Mouse (Mus musculus) stomach, postnatal 0 days (tissue): ENCODE results near the gene Adcy5. TPM values are rescaled to one million over a fixed set of nuclear protein-coding genes. Genes with fewer than 3 reads are reported as not detected.

Source experiments
- ATAC-seq: fragments of 200-750 bp; cut with Nextera tagmentation; 2 replicates; pipeline ENCODE4 v1.8.0; 2017; ENCODE audit not compliant: low FRiP score, low TSS enrichment
- DNase-seq: peaks from one replicate; pipeline ENCODE4 v3.0.0-alpha.2; 2016; ENCODE audit warnings: low spot score
- H3K27ac ChIP-seq: fragments of 300-500 bp; sonication (generic); replicated peaks from 2 replicates; pipeline ENCODE4 v1.5.1; 2014; ENCODE audit warnings: mild to moderate bottlenecking, control low read depth
- H3K27me3 ChIP-seq: fragments of 300-500 bp; sonication (generic); 2 replicates; pipeline ENCODE4 v1.6.1; 2014; ENCODE audit warnings: low read length; ENCODE audit not compliant: control insufficient read depth, insufficient read depth
- H3K36me3 ChIP-seq: fragments of 300-500 bp; sonication (generic); 2 replicates; pipeline ENCODE4 v1.6.1; 2014; ENCODE audit warnings: low read length, mixed read lengths; ENCODE audit not compliant: control insufficient read depth, insufficient read depth
- H3K4me1 ChIP-seq: fragments of 300-500 bp; sonication (generic); replicated peaks from 2 replicates; pipeline ENCODE4 v1.6.1; 2014; ENCODE audit warnings: antibody characterized with exemption; ENCODE audit not compliant: control insufficient read depth, insufficient read depth
- H3K4me2 ChIP-seq: fragments of 300-500 bp; sonication (generic); replicated peaks from 2 replicates; pipeline ENCODE4 v1.6.1; 2014; ENCODE audit warnings: low read depth, mild to moderate bottlenecking, control low read depth, moderate library complexity
- H3K4me3 ChIP-seq: fragments of 300-500 bp; sonication (generic); 2 replicates; pipeline ENCODE4 v1.5.1; 2014; ENCODE audit warnings: low read depth, low read length, control low read depth
- H3K9ac ChIP-seq: fragments of 300-500 bp; sonication (generic); 2 replicates; pipeline ENCODE4 v1.6.1; 2014; ENCODE audit warnings: mild to moderate bottlenecking, low read length, control low read depth, mixed read lengths
- H3K9me3 ChIP-seq: fragments of 300-500 bp; sonication (generic); 2 replicates; pipeline ENCODE4 v1.6.1; 2016; ENCODE audit warnings: low read length; ENCODE audit not compliant: control insufficient read depth
- CTCF ChIP-seq: IDR thresholded peaks from 2 replicates; pipeline ENCODE4 v1.5.1; 2016; ENCODE audit warnings: antibody characterized with exemption, low read depth, mild to moderate bottlenecking, moderate library complexity
- EP300 ChIP-seq: optimal IDR thresholded peaks from 2 replicates; pipeline ENCODE3; 2016; ENCODE audit warnings: antibody characterized with exemption
- WGBS: fragments of 180-500 bp; shearing (Covaris S2); extraction: QIAGEN DNeasy Blood & Tissue Kit; methylation state at CpG from one replicate; pipeline ENCODE4 v1.1.7; 2014; 5-methylcytosine and 5-hydroxymethylcytosine counted together
- polyA plus RNA-seq: library from polyadenylated mRNA; unstranded; fragments of >200 nt; fragmentation: Nextera tagmentation; extraction: Ambion mirVana; gene quantifications from 2 replicates; pipeline ENCODE4 v1.2.1, GENCODE M21; 2015

Gene Adcy5
- polyA plus RNA-seq, 1 experiment from 2014 or later = 2.2 TPM

DNA sequence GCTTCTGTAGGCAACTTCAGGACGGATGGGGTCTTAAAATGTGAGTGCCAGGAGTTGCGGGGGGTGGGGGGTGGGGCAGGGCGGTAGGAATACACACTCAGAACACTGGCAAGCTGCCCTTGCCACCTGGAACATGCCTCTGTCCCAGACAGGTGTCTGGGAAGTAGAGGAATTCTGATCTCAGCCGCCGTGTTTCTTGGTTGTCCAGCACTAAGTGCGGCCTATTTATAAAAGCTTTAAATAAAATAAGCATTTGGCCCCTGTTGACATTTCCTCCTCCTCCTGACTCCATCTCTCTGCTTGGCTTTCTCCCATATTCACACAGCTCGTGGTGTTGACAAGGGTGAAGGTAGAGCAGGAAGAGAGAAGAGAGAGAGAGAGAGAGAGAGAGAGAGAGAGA lies 60.4 kb downstream of the Adcy5 start:
- no peaks in the 10 kb centered on the region for H3K4me1 ChIP-seq
- no peaks in the 10 kb centered on the region for H3K36me3 ChIP-seq
- no peaks in the 10 kb centered on the region for H3K27me3 ChIP-seq
- peak overlapping the region; percentile 92 for H3K27ac ChIP-seq
- H3K9me3 ChIP-seq = no peaks in the 10 kb centered on the region
- H3K4me2 ChIP-seq = no peak overlapping the region
- H3K4me3 ChIP-seq = no peak overlapping the region
- TF ChIP-seq EP300 (no peak), CTCF (no peak)
- 30% methylated on average over 7 of the region's 7 CpGs for WGBS
- ATAC-seq (peak; percentile 57; the same call in 1 of the 2 replicates), DNase-seq (no peak)
- no peak overlapping the region for H3K9ac ChIP-seq

DNA sequence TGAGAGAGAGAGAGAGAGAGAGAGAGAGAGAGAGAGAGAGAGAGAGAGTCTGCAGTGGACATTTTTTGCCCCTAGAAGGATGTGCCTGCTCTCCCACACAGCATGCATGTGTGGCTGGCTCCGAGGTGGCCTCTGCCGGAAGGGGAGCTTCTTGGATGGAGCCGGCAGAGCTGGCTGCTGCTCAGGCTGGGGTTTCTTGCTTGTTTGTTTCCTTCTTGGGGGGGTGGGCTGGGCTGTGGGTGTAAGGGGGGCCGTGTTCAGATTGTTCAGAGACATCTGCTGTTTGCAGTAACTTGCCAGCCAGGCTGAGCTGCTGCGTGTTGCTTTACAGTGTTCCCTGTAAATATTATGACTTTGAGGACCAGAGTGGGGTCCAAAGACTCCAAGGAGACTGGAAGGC lies 60.8 kb downstream of the Adcy5 start:
- Histone ChIP-seq H3K9me3 (no peaks in the 10 kb centered on the region), H3K4me1 (no peaks in the 10 kb centered on the region), H3K27ac (peak overlapping the region; percentile 92), H3K36me3 (no peaks in the 10 kb centered on the region), H3K27me3 (no peaks in the 10 kb centered on the region), H3K4me2 (no peak overlapping the region), H3K9ac (no peak overlapping the region), H3K4me3 (no peak overlapping the region)
- TF ChIP-seq CTCF (peak; percentile 45), EP300 (peak; percentile 45)
- 12% methylated on average over 5 of the region's 5 CpGs for WGBS
- ATAC-seq (peak; percentile 79; the same call in 1 of the 2 replicates), DNase-seq (peak; percentile 36)

DNA sequence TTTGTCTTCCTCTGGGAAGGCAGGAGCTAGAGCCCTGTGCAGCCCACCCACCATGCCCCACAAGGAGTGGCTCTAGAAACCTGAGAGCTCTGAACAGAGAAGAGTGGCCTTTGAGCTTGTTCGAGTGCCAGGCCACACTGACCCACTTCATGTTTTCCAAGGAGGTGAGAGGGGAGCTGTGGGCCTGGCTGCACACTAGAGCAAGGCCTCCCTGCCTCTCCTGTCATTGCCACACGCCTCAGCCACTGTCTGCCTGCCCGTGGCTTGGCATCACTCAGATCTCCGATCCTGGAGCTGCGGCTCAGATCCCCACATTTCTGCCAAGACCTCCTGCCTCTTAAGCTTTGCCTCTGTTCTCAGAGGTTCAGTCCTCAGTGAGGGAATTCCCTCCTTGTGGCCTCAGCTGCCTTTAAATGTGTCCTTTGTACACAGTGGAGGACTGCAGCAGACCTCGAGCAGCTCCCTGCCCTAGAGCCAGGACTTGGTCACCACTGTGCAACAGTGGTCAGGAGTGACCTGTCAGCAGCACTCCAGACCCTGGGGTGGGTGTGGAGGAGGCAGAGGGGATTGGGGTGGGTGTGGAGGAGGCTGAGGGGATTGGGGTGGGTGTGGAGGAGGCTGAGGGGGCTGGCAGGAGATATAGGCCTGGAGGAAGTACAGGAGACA lies 62.3 kb downstream of the Adcy5 start:
- Histone ChIP-seq H3K9ac (no peak overlapping the region), H3K4me3 (no peak overlapping the region), H3K27ac (peak overlapping the region; percentile 92), H3K4me2 (no peak overlapping the region), H3K36me3 (no peaks in the 10 kb centered on the region), H3K9me3 (no peaks in the 10 kb centered on the region), H3K4me1 (no peaks in the 10 kb centered on the region), H3K27me3 (no peaks in the 10 kb centered on the region)
- DNase-seq (no peak), ATAC-seq (no peak)
- 60% methylated on average over 6 of the region's 6 CpGs for WGBS
- no peak for TF ChIP-seq EP300
- no peak for TF ChIP-seq CTCF

DNA sequence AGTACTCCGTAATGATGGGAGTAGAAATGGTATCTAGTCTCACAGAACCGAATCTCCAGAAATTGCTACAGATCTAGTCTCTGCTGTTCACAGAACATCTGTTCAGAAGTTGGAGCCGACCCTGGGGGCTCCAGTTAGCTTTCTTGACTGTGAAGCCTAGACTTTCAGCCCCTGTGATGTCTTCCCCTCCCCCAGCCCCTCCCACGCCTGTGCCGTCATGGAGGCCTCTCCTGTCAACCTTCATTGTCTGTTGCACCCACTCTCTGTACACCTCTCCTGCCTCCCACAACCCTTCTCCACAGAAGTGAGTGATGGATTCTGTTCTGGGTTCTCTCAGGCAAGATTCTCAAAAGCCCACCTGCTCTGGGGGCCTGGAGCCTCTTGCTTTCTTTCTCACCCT lies 65.7 kb downstream of the Adcy5 start:
- H3K27me3 ChIP-seq = no peaks in the 10 kb centered on the region
- TF ChIP-seq CTCF (no peak), EP300 (no peak)
- H3K4me2 ChIP-seq = no peak overlapping the region
- DNase-seq (no peak), ATAC-seq (no peak)
- H3K9ac ChIP-seq = no peak overlapping the region
- H3K4me1 ChIP-seq = peaks cover 2% of the 10 kb centered on the region; the same call in 1 of the 2 replicates
- no peak overlapping the region for H3K4me3 ChIP-seq
- no peak overlapping the region for H3K27ac ChIP-seq
- H3K9me3 ChIP-seq = no peaks in the 10 kb centered on the region
- no peaks in the 10 kb centered on the region for H3K36me3 ChIP-seq
- WGBS = 68% methylated on average over 5 of the region's 5 CpGs

DNA sequence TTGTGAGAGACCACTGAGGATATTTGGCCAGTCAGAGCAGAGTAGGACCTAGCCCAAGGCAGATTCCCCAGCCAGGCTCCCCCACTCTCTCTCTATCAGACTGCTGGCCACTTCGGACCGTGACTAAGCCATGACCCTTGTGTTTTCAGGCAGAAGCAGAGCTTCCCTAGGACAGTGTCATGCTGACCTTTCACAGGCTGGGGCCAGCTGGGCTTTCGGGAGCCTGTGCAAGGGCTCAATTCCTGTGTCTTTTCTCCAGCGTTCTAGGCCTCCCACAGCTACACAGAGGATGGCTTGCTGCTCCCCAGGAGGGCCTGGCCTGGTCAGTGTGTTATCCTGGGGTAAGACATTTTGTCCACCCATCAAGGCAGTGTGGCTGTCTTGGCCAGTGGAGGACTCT lies 66.9 kb downstream of the Adcy5 start:
- TF ChIP-seq EP300 (no peak), CTCF (no peak)
- 77% methylated on average over 4 of the region's 4 CpGs for WGBS
- no peak for ATAC-seq

DNA sequence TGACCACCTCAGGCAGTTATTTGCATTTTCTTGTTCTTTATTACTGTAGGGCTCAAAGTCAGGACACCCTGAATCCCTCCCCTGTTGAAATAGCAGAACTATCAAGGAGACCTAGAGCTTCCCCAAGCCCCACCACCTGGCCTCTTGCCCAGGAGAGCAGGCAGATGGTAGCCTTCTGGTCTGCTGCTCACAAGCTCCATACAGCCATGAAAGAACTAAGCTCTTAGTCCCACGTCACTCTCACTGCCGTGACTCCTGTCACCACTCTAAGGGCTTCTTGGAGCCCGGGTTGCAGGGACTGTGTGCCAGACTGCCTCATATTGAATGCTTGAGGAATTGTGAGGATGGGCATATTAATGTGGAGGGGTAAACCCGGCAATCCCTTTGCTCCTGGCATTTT lies 69.3 kb downstream of the Adcy5 start:
- no peak overlapping the region for H3K9ac ChIP-seq
- 74% methylated on average over 4 of the region's 4 CpGs for WGBS
- peaks cover 2% of the 10 kb centered on the region; the same call in 1 of the 2 replicates for H3K4me1 ChIP-seq
- TF ChIP-seq EP300 (no peak), CTCF (no peak)
- no peak overlapping the region for H3K4me2 ChIP-seq
- no peak overlapping the region for H3K27ac ChIP-seq
- H3K9me3 ChIP-seq = no peaks in the 10 kb centered on the region
- DNase-seq (no peak), ATAC-seq (no peak)
- H3K36me3 ChIP-seq = no peaks in the 10 kb centered on the region
- no peaks in the 10 kb centered on the region for H3K27me3 ChIP-seq
- no peak overlapping the region for H3K4me3 ChIP-seq

More for the DNA sequence above, 66.9 kb downstream of the Adcy5 start:
- no peak for DNase-seq
- H3K4me2 ChIP-seq = no peak overlapping the region
- H3K9ac ChIP-seq = no peak overlapping the region
- H3K27ac ChIP-seq = no peak overlapping the region
- peaks cover 2% of the 10 kb centered on the region; the same call in 1 of the 2 replicates for H3K4me1 ChIP-seq
- no peaks in the 10 kb centered on the region for H3K9me3 ChIP-seq
- H3K27me3 ChIP-seq = no peaks in the 10 kb centered on the region
- H3K36me3 ChIP-seq = no peaks in the 10 kb centered on the region
- H3K4me3 ChIP-seq = no peak overlapping the region
